Mouse (Mus musculus) hindbrain, embryonic 13.5 days (tissue): ENCODE results near the gene Fam217a. TPM values are rescaled to one million over a fixed set of nuclear protein-coding genes. Genes with fewer than 3 reads are reported as not detected.
"Not testable (repeated sequence)": the region's sequence is repeated elsewhere in the genome, so short reads cannot be mapped to it uniquely, and the experiment has no call there.

ENCODE experiments used
- ATAC-seq: fragments of 200-750 bp; cut with Nextera tagmentation; 2 replicates; pipeline ENCODE4 v1.8.0; 2017; ENCODE audit warnings: moderate TSS enrichment; ENCODE audit not compliant: low FRiP score
- H3K27ac ChIP-seq: fragments of 300-500 bp; sonication (generic); 2 replicates; pipeline ENCODE4 v1.5.1; 2015; ENCODE audit warnings: inconsistent platforms, mild to moderate bottlenecking, moderate library complexity
- H3K27me3 ChIP-seq: fragments of 300-500 bp; sonication (generic); 2 replicates; pipeline ENCODE4 v1.6.1; 2015; ENCODE audit warnings: mild to moderate bottlenecking, inconsistent platforms
- H3K36me3 ChIP-seq: fragments of 300-500 bp; sonication (generic); 2 replicates; pipeline ENCODE4 v1.6.1; 2015; ENCODE audit warnings: mild to moderate bottlenecking, inconsistent platforms
- H3K4me1 ChIP-seq: fragments of 300-500 bp; sonication (generic); replicated peaks from 2 replicates; pipeline ENCODE4 v1.6.1; 2015; ENCODE audit warnings: inconsistent platforms
- H3K4me2 ChIP-seq: fragments of 300-500 bp; sonication (generic); 2 replicates; pipeline ENCODE4 v1.6.1; 2015; ENCODE audit warnings: inconsistent platforms, mild to moderate bottlenecking, moderate library complexity
- H3K4me3 ChIP-seq: fragments of 300-500 bp; sonication (generic); 2 replicates; pipeline ENCODE4 v1.5.1; 2015; ENCODE audit warnings: mild to moderate bottlenecking, inconsistent platforms
- H3K9ac ChIP-seq: fragments of 300-500 bp; sonication (generic); 2 replicates; pipeline ENCODE4 v1.6.1; 2015; ENCODE audit warnings: mild to moderate bottlenecking, inconsistent platforms
- H3K9me3 ChIP-seq: fragments of 300-500 bp; sonication (generic); 2 replicates; pipeline ENCODE4 v1.6.1; 2016; ENCODE audit warnings: inconsistent platforms
- WGBS: fragments of 180-500 bp; shearing (Covaris S2); methylation state at CpG from one replicate; pipeline ENCODE4 v1.1.7; 2015; 5-methylcytosine and 5-hydroxymethylcytosine counted together
- polyA plus RNA-seq: library from polyadenylated mRNA; unstranded; fragments of >200 nt; fragmentation: Nextera tagmentation; extraction: Ambion mirVana; gene quantifications from 2 replicates; pipeline ENCODE4 v1.2.1, GENCODE M21; 2015

Gene Fam217a
- polyA plus RNA-seq: 0.87 and 1.2 TPM in 2 replicates

GRCm38 (mm10) chr13:34924210-34924609, at the start of gene Fam217a, which contains the start of gene 4933417A18Rik:
Gene Fam217a (minus strand): TSS chr13:34924310.
Gene 4933417A18Rik (plus strand): TSS chr13:34924409.
- no peaks in the 10 kb centered on the region for H3K4me1 ChIP-seq
- no peaks in the 10 kb centered on the region for H3K9me3 ChIP-seq
- no peak within 1 kb of the TSS for H3K4me2 ChIP-seq
- H3K9ac ChIP-seq: no peak within 1 kb of the TSS
- H3K4me3 ChIP-seq: no peak within 1 kb of the TSS
- H3K27me3 ChIP-seq: no peaks in the 10 kb centered on the region
- no peaks in the 10 kb centered on the region for H3K36me3 ChIP-seq
- 81% methylated on average over 4 of the region's 4 CpGs for WGBS
- ATAC-seq: no peak
- H3K27ac ChIP-seq: no peak within 1 kb of the TSS

- Histone ChIP-seq H3K4me2 (no peak overlapping the region), H3K27me3 (no peaks in the 10 kb centered on the region), H3K9me3 (no peaks in the 10 kb centered on the region), H3K9ac (no peak overlapping the region), H3K4me1 (no peaks in the 10 kb centered on the region), H3K27ac (no peak overlapping the region), H3K36me3 (peaks cover 20% of the 10 kb centered on the region), H3K4me3 (no peak overlapping the region)
- WGBS: 65% methylated on average over 1 of the region's 1 CpGs
- no peak for ATAC-seq
Observed at GRCm38 (mm10) chr13:34973770-34974169, 49.7 kb upstream of the Fam217a start.

GRCm38 (mm10) chr13:34973149-34973548, 49.0 kb upstream of the Fam217a start:
- no peak overlapping the region for H3K9ac ChIP-seq
- H3K4me1 ChIP-seq: no peaks in the 10 kb centered on the region
- H3K27ac ChIP-seq: no peak overlapping the region
- H3K27me3 ChIP-seq: no peaks in the 10 kb centered on the region
- no peak overlapping the region for H3K4me3 ChIP-seq
- peaks cover 14% of the 10 kb centered on the region for H3K36me3 ChIP-seq
- no peak for ATAC-seq
- H3K4me2 ChIP-seq: no peak overlapping the region
- 52% methylated on average over 1 of the region's 1 CpGs for WGBS
- H3K9me3 ChIP-seq: no peaks in the 10 kb centered on the region

GRCm38 (mm10) chr13:34972456-34972855, 48.3 kb upstream of the Fam217a start:
- H3K27ac ChIP-seq, H3K4me2 ChIP-seq, H3K9ac ChIP-seq, H3K4me3 ChIP-seq, H3K27me3 ChIP-seq, H3K4me1 ChIP-seq, H3K9me3 ChIP-seq, H3K36me3 ChIP-seq, ATAC-seq: not testable (repeated sequence)

- WGBS: 76% methylated on average over 9 of the region's 9 CpGs
- not testable (repeated sequence) for H3K9me3 ChIP-seq, H3K36me3 ChIP-seq, H3K4me3 ChIP-seq, H3K27ac ChIP-seq, H3K9ac ChIP-seq, H3K4me2 ChIP-seq, ATAC-seq
- Histone ChIP-seq H3K4me1 (peaks cover 17% of the 10 kb centered on the region), H3K27me3 (peaks cover 21% of the 10 kb centered on the region)
Observed at GRCm38 (mm10) chr13:34965647-34966046, 41.5 kb upstream of the Fam217a start.

GRCm38 (mm10) chr13:34964866-34965265, 40.8 kb upstream of the Fam217a start:
- no peaks in the 10 kb centered on the region for H3K36me3 ChIP-seq
- H3K9me3 ChIP-seq: no peaks in the 10 kb centered on the region
- H3K4me3 ChIP-seq: peak overlapping the region; percentile 41
- peaks cover 21% of the 10 kb centered on the region for H3K27me3 ChIP-seq
- peak overlapping the region; percentile 65 for H3K4me2 ChIP-seq
- H3K4me1 ChIP-seq: peaks cover 17% of the 10 kb centered on the region
- no peak overlapping the region for H3K27ac ChIP-seq
- H3K9ac ChIP-seq: no peak overlapping the region
- peak; percentile 57; the same call in 1 of the 2 replicates for ATAC-seq
- 4% methylated on average over 5 of the region's 5 CpGs for WGBS

- Histone ChIP-seq H3K36me3 (no peaks in the 10 kb centered on the region), H3K27ac (no peak overlapping the region), H3K9ac (peak overlapping the region; percentile 55), H3K4me1 (peaks cover 17% of the 10 kb centered on the region), H3K4me3 (peak overlapping the region; percentile 41), H3K27me3 (peaks cover 21% of the 10 kb centered on the region), H3K9me3 (no peaks in the 10 kb centered on the region), H3K4me2 (peak overlapping the region; percentile 65)
- 6% methylated on average over 14 of the region's 14 CpGs for WGBS
- ATAC-seq: 0 out of 2 replicates have a peak, but pooled peaks have one; percentile 21
Observed at GRCm38 (mm10) chr13:34964419-34964818, 40.3 kb upstream of the Fam217a start.

GRCm38 (mm10) chr13:34963511-34964397, 39.6 kb upstream of the Fam217a start, which contains the start of gene Eci3:
Gene Eci3 (minus strand): TSS chr13:34963810.
- Histone ChIP-seq H3K27ac (no peak within 1 kb of the TSS), H3K4me3 (peak within 1 kb of the TSS; percentile 41), H3K9me3 (no peaks in the 10 kb centered on the region), H3K9ac (peak within 1 kb of the TSS; percentile 55), H3K4me2 (peak within 1 kb of the TSS; percentile 65), H3K27me3 (peaks cover 21% of the 10 kb centered on the region), H3K4me1 (peaks cover 17% of the 10 kb centered on the region), H3K36me3 (no peaks in the 10 kb centered on the region)
- ATAC-seq: peak; percentile 59
- WGBS: 3% methylated on average over 32 of the region's 32 CpGs

GRCm38 (mm10) chr13:34960996-34961770, 37.1 kb upstream of the Fam217a start:
- no peaks in the 10 kb centered on the region for H3K36me3 ChIP-seq
- WGBS: 89% methylated on average over 4 of the region's 4 CpGs
- H3K9me3 ChIP-seq: no peaks in the 10 kb centered on the region
- no peak overlapping the region for H3K4me3 ChIP-seq
- no peak overlapping the region for H3K27ac ChIP-seq
- H3K9ac ChIP-seq: no peak overlapping the region
- peaks cover 17% of the 10 kb centered on the region for H3K4me1 ChIP-seq
- peaks cover 19% of the 10 kb centered on the region for H3K27me3 ChIP-seq
- no peak for ATAC-seq
- H3K4me2 ChIP-seq: no peak overlapping the region

- not testable (repeated sequence) for H3K36me3 ChIP-seq, H3K4me3 ChIP-seq, H3K9ac ChIP-seq, H3K27ac ChIP-seq, H3K27me3 ChIP-seq, H3K9me3 ChIP-seq, ATAC-seq, H3K4me2 ChIP-seq, H3K4me1 ChIP-seq
- 87% methylated on average over 3 of the region's 3 CpGs for WGBS
Observed at GRCm38 (mm10) chr13:34958158-34958557, 34.0 kb upstream of the Fam217a start.

GRCm38 (mm10) chr13:34956901-34957300, 32.8 kb upstream of the Fam217a start:
- H3K36me3 ChIP-seq: no peaks in the 10 kb centered on the region
- no peaks in the 10 kb centered on the region for H3K9me3 ChIP-seq
- no peaks in the 10 kb centered on the region for H3K27me3 ChIP-seq
- 88% methylated on average over 4 of the region's 4 CpGs for WGBS
- H3K4me1 ChIP-seq: no peaks in the 10 kb centered on the region
- H3K9ac ChIP-seq: no peak overlapping the region
- H3K4me2 ChIP-seq: no peak overlapping the region
- H3K4me3 ChIP-seq: no peak overlapping the region
- no peak overlapping the region for H3K27ac ChIP-seq
- no peak for ATAC-seq

- WGBS: 94% methylated on average over 2 of the region's 2 CpGs
Observed at GRCm38 (mm10) chr13:34951437-34951836, 27.3 kb upstream of the Fam217a start.

More at GRCm38 (mm10) chr13:34951437-34951836, 27.3 kb upstream of the Fam217a start:
- not testable (repeated sequence) for H3K9me3 ChIP-seq, H3K9ac ChIP-seq, ATAC-seq, H3K27ac ChIP-seq, H3K36me3 ChIP-seq, H3K27me3 ChIP-seq, H3K4me1 ChIP-seq, H3K4me3 ChIP-seq, H3K4me2 ChIP-seq
